Mouse (Mus musculus) 3T3-L1 (cell line): Measurements from ENCODE around the gene Rps11.
"Not testable (repeated sequence)": the region's sequence is repeated elsewhere in the genome, so short reads cannot be mapped to it uniquely, and the experiment has no call there.

ENCODE experiments used
- DNase-seq: peaks from one replicate; pipeline ENCODE4 v3.0.0-alpha.2; 2015; ENCODE audit warnings: low read depth, low spot score

The Rps11 gene

GRCm38 (mm10) chr7:45133446-45134159 lies 9.4 kb upstream of the Rps11 start:
- no peak for DNase-seq

GRCm38 (mm10) chr7:45131850-45132249 lies 7.6 kb upstream of the Rps11 start:
- DNase-seq, result no peak

DNA sequence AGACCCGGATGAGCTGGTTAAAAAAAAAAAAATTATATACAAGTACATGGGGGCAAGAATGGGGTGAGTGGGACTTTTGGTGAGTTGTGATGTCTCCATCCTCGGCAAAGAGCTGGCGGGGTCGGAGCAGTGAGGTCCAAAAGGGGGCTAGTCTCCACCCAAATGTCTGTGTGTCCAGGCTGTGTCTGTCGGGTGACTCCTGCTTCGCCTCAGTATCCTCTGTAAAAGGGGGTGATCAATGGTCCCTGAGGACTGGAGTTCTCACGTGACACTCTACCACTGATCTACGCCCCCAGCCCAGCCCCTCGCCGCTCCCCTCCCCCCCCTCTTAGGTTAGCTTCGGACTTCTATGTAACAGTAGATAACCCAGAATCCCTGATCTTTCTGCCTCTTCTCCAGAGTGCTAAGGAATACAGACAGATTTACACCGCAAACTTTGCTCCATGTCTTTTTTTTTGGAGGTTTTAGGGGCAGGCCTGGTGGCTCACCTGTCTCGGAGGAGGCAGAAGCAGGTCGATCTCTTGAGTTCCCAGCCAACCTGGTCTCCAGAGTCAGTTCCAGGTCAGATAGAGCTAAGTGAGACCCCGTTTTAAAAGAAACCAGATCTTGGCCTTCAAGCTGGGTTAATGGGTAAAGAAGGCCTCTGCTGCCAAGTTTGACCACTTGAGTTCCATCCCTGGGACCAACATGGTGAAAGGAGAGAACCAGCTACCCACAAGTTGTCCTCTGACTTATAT lies 5.7 kb upstream of the Rps11 start:
- no peak for DNase-seq

GRCm38 (mm10) chr7:45129318-45129717 lies 5.1 kb upstream of the Rps11 start:
- DNase-seq, result peak; percentile 73

- peak; percentile 98 for DNase-seq
Observed at GRCm38 (mm10) chr7:45128624-45129246, 4.5 kb upstream of the Rps11 start, which contains the start of gene Rpl13a. TSS of gene Rpl13a (minus strand) at chr7:45128761.

DNA sequence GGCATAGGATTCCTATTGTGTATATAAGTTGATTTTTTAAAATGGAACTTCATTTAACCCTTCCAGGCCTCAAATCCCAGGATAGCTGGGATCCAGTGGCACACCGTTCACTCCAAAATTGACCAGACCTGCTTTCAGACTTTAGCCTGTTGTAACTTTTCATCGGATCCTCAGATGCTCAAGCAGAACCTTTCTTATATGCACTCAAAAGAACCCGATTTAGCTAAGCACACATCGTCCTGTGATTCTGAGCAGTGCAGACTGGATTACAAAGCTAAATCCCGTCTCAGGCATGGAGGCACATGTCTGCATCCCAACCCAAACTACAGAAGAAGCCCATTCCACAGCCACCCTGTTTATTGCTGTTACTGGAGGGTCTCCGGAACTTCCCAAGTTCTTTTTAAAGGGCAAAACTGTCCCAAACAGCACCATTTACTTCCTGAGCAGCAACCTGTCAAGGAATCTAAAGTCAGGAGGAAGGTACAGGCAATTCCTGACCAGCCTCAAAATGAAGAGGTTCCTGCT lies 3.5 kb upstream of the Rps11 start:
- peak; percentile 22 for DNase-seq

DNA sequence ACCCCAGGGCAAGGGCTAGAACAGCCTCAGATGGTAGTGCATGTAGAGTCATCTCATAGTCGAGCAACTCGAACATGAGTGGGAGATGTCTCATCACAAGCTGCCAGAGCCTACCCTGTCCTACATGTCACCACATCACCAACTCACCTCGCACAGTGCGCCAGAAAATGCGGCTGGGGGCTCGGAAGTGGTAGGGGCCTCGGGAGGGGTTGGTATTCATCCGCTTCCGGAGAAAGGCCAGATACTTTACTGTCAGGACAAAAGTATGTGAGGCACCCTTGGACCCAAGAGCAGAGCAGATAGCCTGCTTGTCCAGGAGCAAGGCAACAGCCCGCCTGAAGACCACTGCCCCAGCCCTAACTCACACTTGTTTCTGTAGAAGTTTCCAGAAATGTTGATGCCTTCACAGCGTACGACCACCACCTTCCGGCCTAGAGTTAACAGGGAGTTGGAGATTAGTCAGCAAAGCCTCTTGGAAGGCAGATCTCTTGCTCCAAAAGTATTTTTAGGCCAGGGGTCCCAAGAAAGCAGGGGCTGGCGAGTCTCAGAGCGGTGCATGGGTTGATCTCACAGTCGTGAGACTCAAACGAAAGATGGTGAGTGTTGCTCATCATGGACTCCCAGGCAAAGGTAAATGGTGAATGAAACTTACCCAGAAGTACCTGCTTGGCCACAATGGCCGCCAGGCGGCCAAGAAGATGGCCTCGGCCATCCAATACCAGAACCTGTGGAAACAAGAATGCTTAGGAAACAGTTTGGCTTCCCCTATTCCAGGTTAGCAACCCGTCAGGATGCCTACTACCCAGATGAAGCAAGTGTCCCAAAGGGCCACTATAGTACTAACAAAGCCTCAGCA lies 2.8 kb upstream of the Rps11 start:
- DNase-seq, result peak; percentile 42

DNA sequence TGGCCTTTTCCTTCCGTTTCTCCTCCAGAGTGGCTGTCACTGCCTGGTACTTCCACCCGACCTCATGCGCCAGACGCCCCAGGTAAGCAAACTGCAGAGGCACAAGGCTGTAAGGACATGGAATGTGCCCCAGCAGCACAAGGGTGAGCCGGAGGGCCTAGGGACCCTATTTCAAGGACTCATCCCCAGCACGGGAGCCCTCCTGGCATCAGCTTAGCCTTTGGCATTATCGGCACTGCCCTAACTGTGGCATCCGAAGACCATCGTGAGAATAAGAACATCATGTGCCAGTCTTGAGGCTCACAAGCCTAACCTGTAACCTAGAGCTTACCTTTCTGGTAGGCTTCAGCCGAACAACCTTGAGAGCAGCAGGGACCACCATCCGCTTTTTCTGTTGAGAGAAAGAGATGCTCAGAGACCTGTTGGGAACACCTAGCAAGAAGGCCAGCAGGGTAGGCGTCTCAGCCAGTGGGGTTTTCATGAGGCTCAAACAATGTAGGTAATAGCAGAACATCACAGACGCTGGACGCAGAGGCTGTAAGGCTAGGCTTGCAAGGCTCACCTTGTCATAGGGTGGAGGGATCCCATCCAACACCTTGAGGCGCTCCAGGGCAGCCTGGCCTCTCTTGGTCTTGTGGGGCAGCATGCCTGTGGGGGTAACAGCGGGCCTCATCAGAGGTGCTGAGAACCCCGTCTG lies 2.1 kb upstream of the Rps11 start:
- no peak for DNase-seq

DNA sequence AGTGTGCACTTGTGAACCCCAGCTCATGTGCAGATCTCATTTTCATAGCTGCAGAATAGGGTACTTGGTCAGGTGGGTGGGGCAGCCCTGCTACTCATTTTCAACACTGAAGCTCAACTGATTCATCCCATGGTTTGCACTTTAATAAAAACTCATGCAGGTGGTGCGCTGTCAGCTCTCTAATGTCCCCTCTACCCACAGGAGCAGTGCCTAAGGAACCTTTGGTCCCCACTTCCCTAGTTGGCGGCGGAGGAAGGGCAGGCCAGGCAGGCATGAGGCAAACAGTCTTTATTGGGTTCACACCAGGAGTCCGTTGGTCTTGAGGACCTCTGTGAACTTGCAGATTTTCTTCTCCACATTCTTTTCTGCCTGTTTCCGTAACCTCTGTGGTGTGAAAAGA lies 1.4 kb upstream of the Rps11 start:
- not testable (repeated sequence) for DNase-seq

GRCm38 (mm10) chr7:45125144-45125600 lies 933 bp upstream of the Rps11 start:
- peak; percentile 76 for DNase-seq

DNA sequence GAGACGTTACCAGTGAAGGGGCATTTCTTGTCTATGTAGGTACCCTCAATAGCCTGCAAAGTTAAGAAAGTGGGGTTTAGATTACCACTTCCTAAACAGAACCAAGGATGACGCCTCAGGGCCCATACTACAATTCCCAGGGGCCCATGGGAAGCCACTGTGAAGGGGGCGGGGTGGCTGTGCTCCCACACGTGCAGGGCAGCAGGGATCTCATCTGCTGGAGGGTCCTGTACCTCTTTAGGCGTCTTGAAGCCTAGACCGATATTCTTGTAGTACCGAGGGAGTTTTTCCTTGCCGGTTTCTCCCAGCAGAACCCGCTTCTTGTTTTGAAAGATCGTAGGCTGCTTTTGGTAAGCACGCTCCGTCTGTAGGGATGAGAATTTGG lies 1.1 kb downstream of the Rps11 start:
- peak; percentile 64 for DNase-seq

DNA sequence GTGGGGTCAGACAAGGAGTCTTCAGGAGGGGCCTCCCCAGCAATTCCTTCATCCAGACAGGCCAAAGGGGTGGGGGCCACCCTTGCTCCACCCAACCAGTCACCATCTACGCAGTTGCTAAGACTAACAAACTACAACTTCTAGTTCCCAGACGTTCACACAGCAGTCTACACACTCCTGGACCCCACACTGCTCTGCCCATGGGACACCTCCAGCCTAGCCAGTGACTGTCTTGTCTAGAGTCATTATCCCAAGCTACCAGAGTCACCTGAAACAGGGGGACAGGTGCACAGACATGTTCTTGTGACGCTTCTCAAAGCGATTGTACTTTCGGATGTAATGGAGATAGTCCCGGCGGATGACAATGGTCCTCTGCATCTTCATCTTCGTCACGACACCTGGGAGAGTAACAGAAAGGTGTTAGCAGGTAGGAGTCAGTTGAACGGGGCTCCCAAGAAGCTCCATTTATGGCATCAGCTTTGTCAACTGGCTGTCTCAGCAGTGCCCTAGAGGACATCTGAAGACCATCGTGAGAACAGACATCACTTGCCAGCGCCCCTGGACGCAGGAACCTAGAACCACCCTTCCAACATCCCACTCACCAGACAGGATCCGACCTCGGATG lies 1.6 kb downstream of the Rps11 start:
- no peak for DNase-seq

- DNase-seq, result no peak
Observed at GRCm38 (mm10) chr7:45121966-45122365, 2.3 kb downstream of the Rps11 start.

DNA sequence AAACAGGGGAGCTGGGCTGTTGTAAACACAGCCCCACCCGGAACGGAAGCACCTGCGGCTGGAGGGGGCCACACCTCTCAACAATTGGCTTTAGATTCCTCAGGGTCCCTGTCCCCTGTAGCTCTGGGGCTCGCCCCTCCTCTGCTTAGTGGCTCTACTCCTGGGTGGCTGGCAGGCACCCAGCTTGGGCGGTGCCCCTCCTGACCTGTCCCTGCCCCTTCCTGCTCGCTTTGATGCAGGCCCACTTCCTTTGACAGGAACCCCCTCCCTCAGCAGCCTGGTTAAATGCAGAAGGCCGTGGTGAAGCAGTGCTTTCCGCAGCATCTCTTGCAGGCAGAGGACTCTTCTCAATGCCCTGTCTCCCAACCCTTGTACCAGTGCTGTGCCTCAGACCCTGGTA lies 2.8 kb downstream of the Rps11 start:
- no peak for DNase-seq

DNA sequence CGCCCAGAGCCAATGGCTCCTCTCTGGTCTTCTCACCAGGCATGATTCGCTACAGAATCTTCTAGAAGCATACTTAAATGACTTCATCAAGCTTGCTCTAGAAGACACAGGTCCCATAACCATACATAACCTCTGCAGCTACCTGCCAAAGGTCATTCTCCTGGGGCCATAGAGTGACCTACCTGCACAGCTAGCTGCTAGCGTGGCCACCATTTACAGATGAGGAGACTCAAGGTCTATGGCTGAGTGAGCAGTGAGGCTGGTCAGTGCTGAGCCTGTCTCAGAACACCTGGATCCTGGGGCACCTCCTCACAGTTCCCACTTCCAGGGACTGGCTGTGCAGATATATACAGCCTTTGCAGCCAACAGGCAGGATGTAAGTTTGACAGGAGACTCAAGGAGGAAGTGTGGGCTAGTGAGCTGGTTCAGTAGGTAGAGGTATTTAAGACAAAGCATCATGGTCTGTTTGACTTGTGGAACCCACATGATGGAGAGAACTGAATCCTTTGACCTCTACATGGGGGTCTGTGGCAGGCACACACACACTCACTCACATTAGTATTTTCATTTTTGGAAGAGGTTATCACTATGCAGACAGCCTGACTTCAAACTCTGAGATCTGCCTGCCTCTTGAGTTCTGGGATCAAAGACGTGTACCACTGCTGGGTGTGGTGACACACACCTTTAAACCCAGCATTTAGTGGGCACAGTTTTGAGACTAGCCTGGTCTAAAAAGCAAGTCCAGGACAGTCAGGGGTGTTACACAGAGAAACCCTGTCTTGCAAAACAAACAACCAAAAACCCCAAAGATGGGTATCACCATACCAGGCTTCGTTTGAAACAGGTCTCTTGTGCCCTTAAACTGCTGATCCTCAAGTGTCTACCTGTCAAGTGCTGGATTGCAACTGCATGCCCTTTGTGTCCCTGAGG lies 4.2 kb downstream of the Rps11 start:
- DNase-seq, result no peak

- no peak for DNase-seq
Observed at GRCm38 (mm10) chr7:45118336-45118735, 5.9 kb downstream of the Rps11 start.

GRCm38 (mm10) chr7:45117566-45117965 lies 6.7 kb downstream of the Rps11 start:
- no peak for DNase-seq

GRCm38 (mm10) chr7:45113476-45113875 lies 10.8 kb downstream of the Rps11 start:
- DNase-seq, result no peak

DNA sequence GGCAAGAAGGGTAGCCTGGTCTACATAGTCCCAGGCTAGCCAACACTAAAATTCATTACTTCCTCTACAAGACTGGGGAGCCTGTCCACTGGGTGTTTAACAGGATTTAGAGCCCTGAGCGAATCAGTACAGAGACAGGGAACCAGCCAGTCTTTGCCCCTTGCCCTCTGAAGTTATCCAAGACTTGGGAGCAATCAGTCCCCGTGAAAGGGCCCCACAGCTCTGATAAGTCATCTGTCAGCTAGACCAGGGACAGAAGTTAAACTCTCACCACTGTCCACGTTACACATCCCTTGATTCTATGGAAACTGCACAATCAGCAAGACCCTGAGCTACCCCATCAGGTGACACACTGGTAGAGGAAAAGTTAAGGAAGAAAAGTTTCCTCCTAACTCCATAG lies 11.7 kb downstream of the Rps11 start:
- DNase-seq, result no peak
